In genomic region chr12:107757996-107758791, GRCm38 (mm10) we compare ENCODE assay signal across 8 mouse cellular contexts.
DNase-seq lines count a peak whose midpoint lies in the region; ATAC-seq lines count a peak whose summit lies in the region.

No protein-coding gene starts in this region.

- H3K4me1 ChIP-seq in hindbrain, embryonic 12.5 days, result peaks cover 23% of the 10 kb centered on the region
- H3K4me1 ChIP-seq in neural tube, embryonic 11.5 days (ENCODE audit: control insufficient read depth, insufficient read depth, low read length), result peaks cover 10% of the 10 kb centered on the region

- no peaks in the 10 kb centered on the region for H3K36me3 ChIP-seq in hindbrain, embryonic 12.5 days
- H3K36me3 ChIP-seq in neural tube, embryonic 11.5 days (ENCODE audit: control insufficient read depth, insufficient read depth, low read length), result no peaks in the 10 kb centered on the region

- H3K9me3 ChIP-seq in hindbrain, embryonic 12.5 days (replicated peaks), result no peaks in the 10 kb centered on the region
- no peaks in the 10 kb centered on the region for H3K9me3 ChIP-seq in neural tube, embryonic 11.5 days (ENCODE audit: control insufficient read depth, low read length)

- H3K9ac ChIP-seq in hindbrain, embryonic 12.5 days, result 0 out of 2 replicates have a peak overlapping the region, but pooled peaks have one; percentile 13
- H3K9ac ChIP-seq in neural tube, embryonic 11.5 days (ENCODE audit: low read length), result no peak overlapping the region

- ATAC-seq in hindbrain, embryonic 12.5 days (ENCODE audit: low FRiP score), result peak; percentile 59
- ATAC-seq in neural tube, embryonic 11.5 days (ENCODE audit: insufficient read depth, low FRiP score, low TSS enrichment), result peak; percentile 63; the same call in 1 of the 2 replicates
- no peak for ATAC-seq in monocyte, adult 5-6 weeks (replicated peaks; ENCODE audit: insufficient number of reproducible peaks, low FRiP score, low TSS enrichment, poor library complexity, severe bottlenecking)
- no peak for ATAC-seq in erythroblast, adult 5-6 weeks (replicated peaks; ENCODE audit: low FRiP score, poor library complexity, severe bottlenecking)

- peak; percentile 85 for DNase-seq in heart, adult 11 months
- no peak for DNase-seq in heart, postnatal 10 days
- peak; percentile 59 for DNase-seq in adrenal gland, postnatal 25 days
- DNase-seq in neural tube, embryonic 11.5 days (ENCODE audit: low spot score), result peak; percentile 60
- DNase-seq in frontal cortex, postnatal 14 days (ENCODE audit: low spot score in 2 of 2), result no peak

- H3K4me3 ChIP-seq in hindbrain, embryonic 12.5 days, result no peak overlapping the region
- no peak overlapping the region for H3K4me3 ChIP-seq in neural tube, embryonic 11.5 days (ENCODE audit: low read depth, low read length)

- H3K4me2 ChIP-seq in hindbrain, embryonic 12.5 days (replicated peaks), result peak overlapping the region; percentile 6
- H3K4me2 ChIP-seq in neural tube, embryonic 11.5 days (ENCODE audit: low read depth), result no peak overlapping the region

- H3K27ac ChIP-seq in hindbrain, embryonic 12.5 days, result no peak overlapping the region
- H3K27ac ChIP-seq in neural tube, embryonic 11.5 days (ENCODE audit: low read depth, low read length), result no peak overlapping the region

- 13% methylated on average over 13 of the region's 16 CpGs for WGBS in hindbrain, embryonic 12.5 days
- WGBS in neural tube, embryonic 11.5 days, result 12% methylated on average over 12 of the region's 16 CpGs

- peaks cover 2% of the 10 kb centered on the region; the same call in 1 of the 2 replicates for H3K27me3 ChIP-seq in hindbrain, embryonic 12.5 days
- H3K27me3 ChIP-seq in neural tube, embryonic 11.5 days (ENCODE audit: control insufficient read depth, insufficient read depth, low read length), result no peaks in the 10 kb centered on the region

- intact Hi-C loops in heart, postnatal 10 days (cut with DNase I), result no loop called here

Comparison
In these comparisons a context has a peak if more than half of its experiments do, and no peak if none do; other contexts are left out.
1. DNase-seq: peak in heart, adult 11 months (single experiment), adrenal gland, postnatal 25 days (single experiment) and neural tube, embryonic 11.5 days (single experiment); none in heart, postnatal 10 days (0 of 2) and frontal cortex, postnatal 14 days (0 of 2).
2. ATAC-seq: peak in hindbrain, embryonic 12.5 days (single experiment) and neural tube, embryonic 11.5 days (single experiment); none in monocyte, adult 5-6 weeks (single experiment) and erythroblast, adult 5-6 weeks (single experiment).